Mouse (Mus musculus): Measurements from ENCODE around the gene Vmn1r208. TPM values are rescaled to one million over a fixed set of nuclear protein-coding genes. Genes with fewer than 3 reads are reported as not detected.
"Not testable (repeated sequence)": the region's sequence is repeated elsewhere in the genome, so short reads cannot be mapped to it uniquely, and the experiment has no call there.

Gene Vmn1r208
- polyA plus RNA-seq (2012; rRNA removed), result not detected in 2 replicates

DNA sequence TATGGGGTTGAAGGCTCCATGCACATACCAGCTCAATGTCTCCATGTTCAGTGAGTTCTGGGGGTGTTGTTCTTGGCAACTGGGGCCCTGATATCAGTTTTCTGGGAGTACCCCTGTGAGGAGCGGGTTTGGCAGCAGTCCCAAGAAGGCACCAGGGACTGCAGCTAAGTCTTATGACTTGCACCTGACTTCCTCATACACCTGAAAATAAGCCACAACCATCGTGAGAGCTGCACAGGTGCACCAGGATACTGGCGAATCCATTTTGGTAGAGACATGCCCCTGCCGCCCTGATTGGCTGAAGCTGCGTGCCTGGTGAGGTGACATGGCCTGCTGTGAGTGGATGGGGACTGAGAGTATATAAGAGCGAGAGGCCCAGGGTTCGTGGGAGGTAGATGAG is at the start of gene Vmn1r208:
Gene Vmn1r208, minus strand, starts transcription at position 101 of the 400 bp plus-strand sequence.
- WGBS, result no CpG with 5 or more reads among the region's 7 CpGs
- not testable (repeated sequence) for DNase-seq (ENCODE audit: low read depth, low spot score)

DNA sequence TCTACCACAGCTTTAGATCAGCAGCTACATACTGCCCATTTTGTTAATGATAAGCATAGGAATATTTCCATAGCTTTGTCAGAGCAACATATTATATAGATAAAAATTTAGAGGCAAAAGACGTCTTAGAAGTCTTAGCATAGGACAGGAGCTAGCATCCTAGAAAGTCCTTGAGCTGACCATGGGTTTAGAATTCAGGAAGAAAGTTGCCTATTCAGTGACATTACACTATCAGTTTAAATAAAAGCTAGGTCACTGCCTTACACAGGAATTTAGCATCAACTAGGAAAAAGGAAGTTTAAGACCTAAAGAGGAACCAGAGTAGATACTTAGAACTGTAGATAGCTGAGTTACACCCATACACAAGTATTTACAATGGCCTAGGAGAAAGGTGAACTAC is 44.4 kb upstream of the Vmn1r208 start:
- 95% methylated on average over 1 of the region's 1 CpGs for WGBS
- not testable (repeated sequence) for DNase-seq (ENCODE audit: low read depth, low spot score)

DNA sequence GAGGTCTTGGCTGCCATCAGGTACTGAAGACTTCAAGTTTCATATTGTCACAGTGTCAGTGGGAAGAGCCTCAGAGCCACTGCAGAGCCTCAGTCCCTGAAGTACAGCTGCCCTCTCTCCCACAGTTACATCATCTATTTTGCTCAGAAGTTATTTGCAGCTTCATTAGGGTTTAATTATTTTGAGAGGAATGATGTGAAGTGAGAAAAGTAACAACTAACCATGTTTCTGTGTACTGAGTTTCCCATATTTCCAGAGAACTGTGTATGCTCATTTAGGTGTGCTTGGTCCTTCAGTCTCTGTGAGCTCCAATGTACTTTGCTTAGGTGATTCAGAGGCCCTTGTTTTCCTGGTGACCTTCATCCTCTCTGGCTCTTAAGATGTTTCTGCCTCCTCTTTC is 32.4 kb upstream of the Vmn1r208 start, which contains the start of gene Vmn1r209:
Gene Vmn1r209, minus strand, starts transcription at position 101 of the 400 bp plus-strand sequence.
- DNase-seq (ENCODE audit: low read depth, low spot score), result not testable (repeated sequence)

DNA sequence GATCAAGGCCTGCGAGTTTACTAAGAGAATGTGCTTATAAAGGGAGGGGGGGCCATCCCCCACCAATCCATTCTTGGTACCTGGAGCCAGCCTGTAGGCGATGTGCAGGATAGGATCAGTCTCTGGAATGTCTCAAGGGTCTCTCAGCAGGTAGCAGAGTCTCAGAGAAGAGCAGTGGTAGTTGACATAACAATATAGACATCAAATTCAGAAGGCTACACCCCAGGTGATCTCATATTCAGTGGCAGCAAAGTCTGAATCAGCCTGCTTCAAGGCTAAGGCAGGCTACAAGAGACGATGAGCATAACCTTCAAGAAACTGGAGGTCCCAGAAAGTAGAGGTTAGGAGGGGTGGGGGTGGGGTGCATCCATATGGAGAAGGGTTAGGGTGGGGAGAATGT is 10.9 kb upstream of the Vmn1r208 start:
- WGBS, result 73% methylated on average over 3 of the region's 3 CpGs
- not testable (repeated sequence) for DNase-seq (ENCODE audit: low read depth, low spot score)

DNA sequence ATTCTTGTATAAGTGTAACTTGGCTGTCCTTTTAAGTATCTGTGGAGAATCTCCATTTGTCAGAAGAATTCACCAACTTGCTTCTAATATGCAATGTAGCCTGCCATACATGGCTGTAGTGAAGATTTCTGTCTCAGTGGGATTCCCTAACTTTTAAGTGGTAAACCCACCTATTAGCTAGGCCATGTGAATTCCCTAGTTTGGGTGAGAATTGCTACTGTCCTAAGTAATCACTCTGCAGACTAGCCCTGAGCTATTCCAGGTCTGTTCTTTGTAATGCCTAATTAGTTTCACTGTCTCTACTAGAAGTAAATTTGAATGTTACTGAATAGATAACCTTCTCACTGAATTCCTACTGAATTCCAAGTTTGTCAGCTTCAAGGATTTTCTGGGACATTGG is 7.0 kb upstream of the Vmn1r208 start:
- not testable (repeated sequence) for DNase-seq (ENCODE audit: low read depth, low spot score)

DNA sequence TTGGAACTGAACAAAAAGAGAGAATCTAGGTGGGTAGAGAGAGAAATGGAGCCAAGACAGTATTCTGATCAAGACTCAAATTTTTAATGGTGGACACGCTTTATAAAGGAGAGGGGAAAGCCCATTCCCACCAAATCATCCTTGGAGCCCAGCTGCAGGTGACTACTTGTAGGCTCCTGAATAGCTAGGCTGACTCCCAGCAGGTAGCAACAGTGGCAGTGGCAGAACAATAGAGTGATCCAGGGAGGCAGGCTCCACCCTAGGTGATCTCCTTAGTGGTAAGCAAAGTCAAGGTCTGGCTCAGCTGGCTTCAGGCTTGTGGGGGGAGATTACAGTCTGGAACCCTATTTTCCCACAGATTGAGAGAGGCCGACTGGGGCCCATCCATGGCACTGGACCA is 5.6 kb downstream of the Vmn1r208 start:
- WGBS, result 92% methylated on average over 1 of the region's 2 CpGs
- DNase-seq (ENCODE audit: low read depth, low spot score), result not testable (repeated sequence)

DNA sequence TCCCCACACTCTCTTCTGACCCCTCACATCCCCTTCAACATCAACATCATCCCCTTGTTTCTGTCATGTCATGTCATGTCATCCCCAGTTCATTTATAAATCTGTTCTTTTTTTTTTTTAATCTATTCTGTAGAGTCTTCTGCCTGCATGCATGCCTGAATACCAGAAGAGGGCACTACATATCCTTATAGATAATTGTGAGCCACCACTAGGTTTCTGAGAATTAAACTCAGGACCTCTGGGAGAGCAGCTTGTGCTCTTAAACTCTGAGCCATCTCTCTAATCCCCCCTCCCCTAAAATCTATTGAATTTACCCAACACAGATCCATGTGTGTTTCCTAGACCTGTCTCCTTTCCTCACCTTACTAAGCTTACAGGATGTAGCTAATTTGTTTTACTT is 29.7 kb downstream of the Vmn1r208 start:
- no peak for DNase-seq (ENCODE audit: low read depth, low spot score)

DNA sequence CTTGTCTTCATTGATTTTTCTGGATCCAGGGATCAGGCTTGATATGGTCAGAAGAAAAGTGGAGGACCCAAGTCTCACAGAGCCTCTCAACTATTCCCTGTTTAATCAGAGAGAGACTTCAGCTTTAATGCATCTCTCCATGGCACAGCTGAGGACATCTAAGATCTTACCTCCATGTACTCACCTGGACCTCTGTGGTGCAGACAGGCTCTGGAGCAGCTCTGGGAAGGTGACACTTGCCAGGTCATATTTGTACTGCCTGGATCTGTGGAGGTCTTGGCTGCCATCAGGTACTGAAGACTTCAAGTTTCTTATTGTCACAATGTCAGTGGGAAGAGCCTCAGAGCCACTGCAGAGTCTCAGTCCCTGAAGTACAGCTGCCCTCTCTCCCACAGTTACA is 47.7 kb downstream of the Vmn1r208 start, which contains the start of gene Vmn1r207-ps:
Gene Vmn1r207-ps, minus strand, starts transcription at position 101 of the 400 bp plus-strand sequence.
- DNase-seq (ENCODE audit: low read depth, low spot score), result not testable (repeated sequence)

Other genes with a start within 250 kb of the Vmn1r208 start
- not detected in 2 replicates for gene Vmn1r204, start 224.2 kb downstream of the Vmn1r208 start, polyA plus RNA-seq (2012; rRNA removed)
- gene Vmn1r205, start 184.4 kb downstream of the Vmn1r208 start, polyA plus RNA-seq (2012; rRNA removed), result not detected in 2 replicates
- gene Vmn1r206, start 153.1 kb downstream of the Vmn1r208 start, polyA plus RNA-seq (2012; rRNA removed), result not detected in 2 replicates
- gene Vmn1r207-ps, start 47.8 kb downstream of the Vmn1r208 start, polyA plus RNA-seq (2012; rRNA removed), result not detected in 2 replicates
- not detected in 2 replicates for gene Vmn1r209, start 32.3 kb upstream of the Vmn1r208 start, polyA plus RNA-seq (2012; rRNA removed)
- not detected in 2 replicates for gene Vmn1r210, start 53.9 kb upstream of the Vmn1r208 start, polyA plus RNA-seq (2012; rRNA removed)
- gene Vmn1r211, start 80.2 kb upstream of the Vmn1r208 start, polyA plus RNA-seq (2012; rRNA removed), result not detected in 2 replicates
- gene Vmn1r212, start 106.8 kb upstream of the Vmn1r208 start, polyA plus RNA-seq (2012; rRNA removed), result not detected in 2 replicates
- not detected in 2 replicates for gene Vmn1r213, start 230.3 kb upstream of the Vmn1r208 start, polyA plus RNA-seq (2012; rRNA removed)

All from large intestine, adult 2 months (tissue).